Mouse (Mus musculus): ENCODE results near the gene Slc25a29. TPM values are rescaled to one million over a fixed set of nuclear protein-coding genes. Genes with fewer than 3 reads are reported as not detected.

Gene Slc25a29
- 8.5 and 9.1 TPM in 2 replicates for polyA plus RNA-seq (2015; fragmentation: Nextera tagmentation; extraction: Ambion mirVana)

GRCm38 (mm10) chr12:108835840-108836409 is at the start of gene Slc25a29, which contains the start of gene Slc25a47:
Gene Slc25a29, minus strand, starts transcription at chr12:108835883.
Gene Slc25a47, plus strand, starts transcription at chr12:108836046.
- Histone ChIP-seq H3K4me2 (replicated peaks; ENCODE audit: low read depth, low read length) (peak within 1 kb of the TSS; percentile 97), H3K36me3 (ENCODE audit: insufficient read depth, low read length) (peaks cover 2% of the 10 kb centered on the region; the same call in 1 of the 2 replicates), H3K4me1 (ENCODE audit: insufficient read depth, low read length) (peaks cover 50% of the 10 kb centered on the region), H3K9ac (replicated peaks; ENCODE audit: low read length) (peak within 1 kb of the TSS; percentile 91), H3K9me3 (ENCODE audit: low read length) (no peaks in the 10 kb centered on the region), H3K27me3 (ENCODE audit: insufficient read depth, low read length) (no peaks in the 10 kb centered on the region), H3K4me3 (ENCODE audit: low read length) (peak within 1 kb of the TSS; percentile 59), H3K27ac (ENCODE audit: low read length) (peak within 1 kb of the TSS; percentile 88)
- under 1% methylated on average over 52 of the region's 53 CpGs for WGBS
- peak; percentile 98 for ATAC-seq (ENCODE audit: low FRiP score, low TSS enrichment)

- H3K27me3 ChIP-seq (ENCODE audit: insufficient read depth, low read length), result no peaks in the 10 kb centered on the region
- H3K27ac ChIP-seq (ENCODE audit: low read length), result no peak overlapping the region
- 84% methylated on average over 8 of the region's 8 CpGs for WGBS
- H3K9ac ChIP-seq (replicated peaks; ENCODE audit: low read length), result no peak overlapping the region
- no peak for ATAC-seq (ENCODE audit: low FRiP score, low TSS enrichment)
- H3K4me1 ChIP-seq (ENCODE audit: insufficient read depth, low read length), result no peaks in the 10 kb centered on the region
- H3K9me3 ChIP-seq (ENCODE audit: low read length), result no peaks in the 10 kb centered on the region
- H3K36me3 ChIP-seq (ENCODE audit: insufficient read depth, low read length), result peaks cover 54% of the 10 kb centered on the region
- no peak overlapping the region for H3K4me2 ChIP-seq (replicated peaks; ENCODE audit: low read depth, low read length)
- H3K4me3 ChIP-seq (ENCODE audit: low read length), result no peak overlapping the region
Observed at GRCm38 (mm10) chr12:108882776-108883175, 47.1 kb upstream of the Slc25a29 start.

GRCm38 (mm10) chr12:108881192-108881591 is 45.5 kb upstream of the Slc25a29 start:
- H3K4me3 ChIP-seq (ENCODE audit: low read length), result no peak overlapping the region
- H3K27ac ChIP-seq (ENCODE audit: low read length), result no peak overlapping the region
- no peak for ATAC-seq (ENCODE audit: low FRiP score, low TSS enrichment)
- peaks cover 41% of the 10 kb centered on the region; the same call in 1 of the 2 replicates for H3K36me3 ChIP-seq (ENCODE audit: insufficient read depth, low read length)
- no peak overlapping the region for H3K4me2 ChIP-seq (replicated peaks; ENCODE audit: low read depth, low read length)
- no peak overlapping the region for H3K9ac ChIP-seq (replicated peaks; ENCODE audit: low read length)
- no peaks in the 10 kb centered on the region for H3K4me1 ChIP-seq (ENCODE audit: insufficient read depth, low read length)
- WGBS, result 84% methylated on average over 3 of the region's 3 CpGs
- no peaks in the 10 kb centered on the region for H3K9me3 ChIP-seq (ENCODE audit: low read length)
- no peaks in the 10 kb centered on the region for H3K27me3 ChIP-seq (ENCODE audit: insufficient read depth, low read length)

- Histone ChIP-seq H3K9ac (replicated peaks; ENCODE audit: low read length) (no peak overlapping the region), H3K27me3 (ENCODE audit: insufficient read depth, low read length) (no peaks in the 10 kb centered on the region), H3K4me1 (ENCODE audit: insufficient read depth, low read length) (no peaks in the 10 kb centered on the region), H3K4me3 (ENCODE audit: low read length) (no peak overlapping the region), H3K9me3 (ENCODE audit: low read length) (no peaks in the 10 kb centered on the region), H3K27ac (ENCODE audit: low read length) (no peak overlapping the region), H3K4me2 (replicated peaks; ENCODE audit: low read depth, low read length) (no peak overlapping the region), H3K36me3 (ENCODE audit: insufficient read depth, low read length) (peaks cover 38% of the 10 kb centered on the region; the same call in 1 of the 2 replicates)
- 60% methylated on average over 5 of the region's 5 CpGs for WGBS
- ATAC-seq (ENCODE audit: low FRiP score, low TSS enrichment), result peak; percentile 67; the same call in 1 of the 2 replicates
Observed at GRCm38 (mm10) chr12:108880606-108881005, 44.9 kb upstream of the Slc25a29 start.

- no peak overlapping the region for H3K4me2 ChIP-seq (replicated peaks; ENCODE audit: low read depth, low read length)
- peaks cover 41% of the 10 kb centered on the region for H3K36me3 ChIP-seq (ENCODE audit: insufficient read depth, low read length)
- H3K4me1 ChIP-seq (ENCODE audit: insufficient read depth, low read length), result no peaks in the 10 kb centered on the region
- no peaks in the 10 kb centered on the region for H3K9me3 ChIP-seq (ENCODE audit: low read length)
- no peak overlapping the region for H3K4me3 ChIP-seq (ENCODE audit: low read length)
- H3K9ac ChIP-seq (replicated peaks; ENCODE audit: low read length), result no peak overlapping the region
- no peak for ATAC-seq (ENCODE audit: low FRiP score, low TSS enrichment)
- no peaks in the 10 kb centered on the region for H3K27me3 ChIP-seq (ENCODE audit: insufficient read depth, low read length)
- WGBS, result 88% methylated on average over 4 of the region's 4 CpGs
- no peak overlapping the region for H3K27ac ChIP-seq (ENCODE audit: low read length)
Observed at GRCm38 (mm10) chr12:108879138-108879537, 43.5 kb upstream of the Slc25a29 start.

GRCm38 (mm10) chr12:108873122-108873521 is 37.4 kb upstream of the Slc25a29 start:
- Histone ChIP-seq H3K27ac (ENCODE audit: low read length) (no peak overlapping the region), H3K4me2 (replicated peaks; ENCODE audit: low read depth, low read length) (no peak overlapping the region), H3K9ac (replicated peaks; ENCODE audit: low read length) (no peak overlapping the region), H3K4me1 (ENCODE audit: insufficient read depth, low read length) (no peaks in the 10 kb centered on the region), H3K36me3 (ENCODE audit: insufficient read depth, low read length) (peaks cover 43% of the 10 kb centered on the region), H3K27me3 (ENCODE audit: insufficient read depth, low read length) (no peaks in the 10 kb centered on the region), H3K9me3 (ENCODE audit: low read length) (no peaks in the 10 kb centered on the region), H3K4me3 (ENCODE audit: low read length) (no peak overlapping the region)
- WGBS, result 67% methylated on average over 5 of the region's 5 CpGs
- ATAC-seq (ENCODE audit: low FRiP score, low TSS enrichment), result no peak

- no peak overlapping the region for H3K4me2 ChIP-seq (replicated peaks; ENCODE audit: low read depth, low read length)
- H3K4me3 ChIP-seq (ENCODE audit: low read length), result no peak overlapping the region
- H3K27me3 ChIP-seq (ENCODE audit: insufficient read depth, low read length), result no peaks in the 10 kb centered on the region
- no peaks in the 10 kb centered on the region for H3K9me3 ChIP-seq (ENCODE audit: low read length)
- no peak overlapping the region for H3K9ac ChIP-seq (replicated peaks; ENCODE audit: low read length)
- no peak for ATAC-seq (ENCODE audit: low FRiP score, low TSS enrichment)
- H3K4me1 ChIP-seq (ENCODE audit: insufficient read depth, low read length), result 0 out of 2 replicates have a peak, but pooled peaks cover 2% of the 10 kb centered on the region
- WGBS, result 86% methylated on average over 2 of the region's 2 CpGs
- H3K27ac ChIP-seq (ENCODE audit: low read length), result no peak overlapping the region
- H3K36me3 ChIP-seq (ENCODE audit: insufficient read depth, low read length), result peaks cover 67% of the 10 kb centered on the region
Observed at GRCm38 (mm10) chr12:108869575-108869974, 33.9 kb upstream of the Slc25a29 start.

GRCm38 (mm10) chr12:108865007-108865494 is 29.4 kb upstream of the Slc25a29 start:
- H3K27me3 ChIP-seq (ENCODE audit: insufficient read depth, low read length), result no peaks in the 10 kb centered on the region
- no peaks in the 10 kb centered on the region for H3K9me3 ChIP-seq (ENCODE audit: low read length)
- H3K36me3 ChIP-seq (ENCODE audit: insufficient read depth, low read length), result peaks cover 92% of the 10 kb centered on the region
- no peak for ATAC-seq (ENCODE audit: low FRiP score, low TSS enrichment)
- no peak overlapping the region for H3K4me3 ChIP-seq (ENCODE audit: low read length)
- 0 out of 2 replicates have a peak, but pooled peaks cover 2% of the 10 kb centered on the region for H3K4me1 ChIP-seq (ENCODE audit: insufficient read depth, low read length)
- no peak overlapping the region for H3K4me2 ChIP-seq (replicated peaks; ENCODE audit: low read depth, low read length)
- no peak overlapping the region for H3K9ac ChIP-seq (replicated peaks; ENCODE audit: low read length)
- no peak overlapping the region for H3K27ac ChIP-seq (ENCODE audit: low read length)
- WGBS, result 76% methylated on average over 6 of the region's 6 CpGs

- Histone ChIP-seq H3K4me1 (ENCODE audit: insufficient read depth, low read length) (no peaks in the 10 kb centered on the region), H3K4me3 (ENCODE audit: low read length) (no peak overlapping the region), H3K36me3 (ENCODE audit: insufficient read depth, low read length) (peaks cover 34% of the 10 kb centered on the region), H3K9me3 (ENCODE audit: low read length) (no peaks in the 10 kb centered on the region), H3K27ac (ENCODE audit: low read length) (no peak overlapping the region), H3K27me3 (ENCODE audit: insufficient read depth, low read length) (no peaks in the 10 kb centered on the region), H3K4me2 (replicated peaks; ENCODE audit: low read depth, low read length) (no peak overlapping the region), H3K9ac (replicated peaks; ENCODE audit: low read length) (no peak overlapping the region)
- no peak for ATAC-seq (ENCODE audit: low FRiP score, low TSS enrichment)
- 74% methylated on average over 5 of the region's 5 CpGs for WGBS
Observed at GRCm38 (mm10) chr12:108858486-108858885, 22.8 kb upstream of the Slc25a29 start.

GRCm38 (mm10) chr12:108857589-108858184 is 22.0 kb upstream of the Slc25a29 start:
- Histone ChIP-seq H3K27me3 (ENCODE audit: insufficient read depth, low read length) (no peaks in the 10 kb centered on the region), H3K4me1 (ENCODE audit: insufficient read depth, low read length) (no peaks in the 10 kb centered on the region), H3K36me3 (ENCODE audit: insufficient read depth, low read length) (peaks cover 27% of the 10 kb centered on the region), H3K27ac (ENCODE audit: low read length) (0 out of 2 replicates have a peak overlapping the region, but pooled peaks have one; percentile 2), H3K4me2 (replicated peaks; ENCODE audit: low read depth, low read length) (no peak overlapping the region), H3K9me3 (ENCODE audit: low read length) (no peaks in the 10 kb centered on the region), H3K9ac (replicated peaks; ENCODE audit: low read length) (no peak overlapping the region), H3K4me3 (ENCODE audit: low read length) (no peak overlapping the region)
- WGBS, result 63% methylated on average over 7 of the region's 7 CpGs
- ATAC-seq (ENCODE audit: low FRiP score, low TSS enrichment), result peak; percentile 57; the same call in 1 of the 2 replicates
